Mouse (Mus musculus): ENCODE measurements around the gene Nr1h5.
A peak's percentile ranks its signal among the peaks of the same experiment; 100 is the strongest.

The Nr1h5 gene

GRCm38 (mm10) chr3:102946312-102946711 lies 17.6 kb downstream of the Nr1h5 start:
- Histone ChIP-seq H3K36me3 (ENCODE audit: insufficient read depth, low read length) (no peaks in the 10 kb centered on the region), H3K4me1 (replicated peaks; ENCODE audit: low read depth, low read length) (0 out of 2 replicates have a peak, but pooled peaks cover 4% of the 10 kb centered on the region), H3K27me3 (ENCODE audit: insufficient read depth, low read length) (no peaks in the 10 kb centered on the region), H3K9me3 (ENCODE audit: low read length) (no peaks in the 10 kb centered on the region), H3K4me3 (replicated peaks; ENCODE audit: low read length) (no peak overlapping the region)
- TF ChIP-seq POU5F1 (IDR thresholded peaks at IDR 0.05; ENCODE audit: borderline replicate concordance, low read length) (no peak), NANOG (IDR thresholded peaks at IDR 0.05; ENCODE audit: borderline replicate concordance, low read length) (no peak), CTCF (conservative IDR thresholded peaks at IDR 0.05; ENCODE audit: low read length) (no peak)

- H3K4me3 ChIP-seq (replicated peaks; ENCODE audit: low read length) = no peak overlapping the region
- H3K4me1 ChIP-seq (replicated peaks; ENCODE audit: low read depth, low read length) = 0 out of 2 replicates have a peak, but pooled peaks cover 3% of the 10 kb centered on the region
- peaks cover 18% of the 10 kb centered on the region for H3K9me3 ChIP-seq (ENCODE audit: low read length)
- H3K27me3 ChIP-seq (ENCODE audit: insufficient read depth, low read length) = peaks cover 23% of the 10 kb centered on the region
- TF ChIP-seq NANOG (IDR thresholded peaks at IDR 0.05; ENCODE audit: borderline replicate concordance, low read length) (no peak), CTCF (conservative IDR thresholded peaks at IDR 0.05; ENCODE audit: low read length) (no peak), POU5F1 (IDR thresholded peaks at IDR 0.05; ENCODE audit: borderline replicate concordance, low read length) (no peak)
- no peaks in the 10 kb centered on the region for H3K36me3 ChIP-seq (ENCODE audit: insufficient read depth, low read length)
Measured at GRCm38 (mm10) chr3:102938100-102938499, 25.8 kb downstream of the Nr1h5 start.

- no peaks in the 10 kb centered on the region for H3K36me3 ChIP-seq (ENCODE audit: insufficient read depth, low read length)
- peaks cover 18% of the 10 kb centered on the region for H3K9me3 ChIP-seq (ENCODE audit: low read length)
- TF ChIP-seq NANOG (IDR thresholded peaks at IDR 0.05; ENCODE audit: borderline replicate concordance, low read length) (no peak), CTCF (conservative IDR thresholded peaks at IDR 0.05; ENCODE audit: low read length) (no peak), POU5F1 (IDR thresholded peaks at IDR 0.05; ENCODE audit: borderline replicate concordance, low read length) (no peak)
- H3K4me3 ChIP-seq (replicated peaks; ENCODE audit: low read length) = peak within 1 kb of the TSS; percentile 64
- 0 out of 2 replicates have a peak, but pooled peaks cover 3% of the 10 kb centered on the region for H3K4me1 ChIP-seq (replicated peaks; ENCODE audit: low read depth, low read length)
- H3K27me3 ChIP-seq (ENCODE audit: insufficient read depth, low read length) = peaks cover 23% of the 10 kb centered on the region
Measured at GRCm38 (mm10) chr3:102935451-102936354, 28.2 kb downstream of the Nr1h5 start, which contains the start of gene Sycp1. Sycp1 (minus strand) TSS chr3:102936100.

- no peaks in the 10 kb centered on the region for H3K36me3 ChIP-seq (ENCODE audit: insufficient read depth, low read length)
- peaks cover 6% of the 10 kb centered on the region; the same call in 1 of the 2 replicates for H3K9me3 ChIP-seq (ENCODE audit: low read length)
- H3K4me3 ChIP-seq (replicated peaks; ENCODE audit: low read length) = no peak overlapping the region
- TF ChIP-seq NANOG (IDR thresholded peaks at IDR 0.05; ENCODE audit: borderline replicate concordance, low read length) (no peak), POU5F1 (IDR thresholded peaks at IDR 0.05; ENCODE audit: borderline replicate concordance, low read length) (no peak), CTCF (conservative IDR thresholded peaks at IDR 0.05; ENCODE audit: low read length) (no peak)
- no peaks in the 10 kb centered on the region for H3K4me1 ChIP-seq (replicated peaks; ENCODE audit: low read depth, low read length)
- H3K27me3 ChIP-seq (ENCODE audit: insufficient read depth, low read length) = no peaks in the 10 kb centered on the region
Measured at GRCm38 (mm10) chr3:102899136-102899535, 64.8 kb downstream of the Nr1h5 start.
